Comparison of ENCODE assay signal across 9 mouse cellular contexts in genomic region chr8:50293501-50293900, GRCm38 (mm10).
DNase-seq lines count a peak whose midpoint lies in the region; ATAC-seq and TF ChIP-seq lines count a peak whose summit lies in the region.
"Had no signal": no experiment of that assay in that cellular context is flagged by ENCODE, and none has a peak within 500 bp of the region (broad histone marks: within the 10 kb centered on the region; RNA-seq: fewer than 3 reads in every experiment).

No protein-coding gene starts in this region.

- no peak overlapping the region for H3K4me2 ChIP-seq in embryonic facial prominence, embryonic 12.5 days (replicated peaks)
- no peak overlapping the region for H3K4me2 ChIP-seq in hindbrain, postnatal 0 days (ENCODE audit: low read depth, low read length)
- H3K4me2 ChIP-seq in midbrain, embryonic 15.5 days, result no peak overlapping the region
- H3K4me2 ChIP-seq: embryonic facial prominence, embryonic 13.5 days had no signal

- 3% methylated on average over 4 of the region's 4 CpGs for WGBS in embryonic facial prominence, embryonic 12.5 days
- WGBS in hindbrain, postnatal 0 days, result 3% methylated on average over 4 of the region's 4 CpGs
- 3% methylated on average over 4 of the region's 4 CpGs for WGBS in midbrain, embryonic 15.5 days

- H3K4me3 ChIP-seq in embryonic facial prominence, embryonic 12.5 days, result no peak overlapping the region
- H3K4me3 ChIP-seq in hindbrain, postnatal 0 days (ENCODE audit: low read length), result no peak overlapping the region
- no peak overlapping the region for H3K4me3 ChIP-seq in midbrain, embryonic 15.5 days
- H3K4me3 ChIP-seq: embryonic facial prominence, embryonic 13.5 days had no signal

- peak; percentile 9 for DNase-seq in kidney, adult 11 months
- DNase-seq in kidney, adult 18-20 months, result no peak
- peak; percentile 5 for DNase-seq in adrenal gland, postnatal 25 days
- DNase-seq in hindbrain, postnatal 0 days (ENCODE audit: low spot score), result peak; percentile 97
- peak; percentile 86 for DNase-seq in left cerebral cortex, adult 11 months (ENCODE audit: low spot score)
- DNase-seq in thymus, postnatal 4 days, result peak; percentile 13

- H3K27ac ChIP-seq in embryonic facial prominence, embryonic 12.5 days, result no peak overlapping the region
- no peak overlapping the region for H3K27ac ChIP-seq in hindbrain, postnatal 0 days
- no peak overlapping the region for H3K27ac ChIP-seq in midbrain, embryonic 15.5 days
- H3K27ac ChIP-seq: embryonic facial prominence, embryonic 13.5 days had no signal

- TF ChIP-seq CTCF in hindbrain, postnatal 0 days (IDR thresholded peaks at IDR 0.05; ENCODE audit: low read depth), result peak; percentile 96

- peak; percentile 79 for ATAC-seq in embryonic facial prominence, embryonic 12.5 days (ENCODE audit: insufficient number of reproducible peaks, insufficient read depth, low FRiP score, low TSS enrichment)
- peak; percentile 90 for ATAC-seq in hindbrain, postnatal 0 days
- peak; percentile 85 for ATAC-seq in midbrain, embryonic 15.5 days (replicated peaks)

- H3K4me1 ChIP-seq in embryonic facial prominence, embryonic 12.5 days, result no peaks in the 10 kb centered on the region
- H3K4me1 ChIP-seq in hindbrain, postnatal 0 days (ENCODE audit: insufficient read depth, low read length), result no peaks in the 10 kb centered on the region
- no peaks in the 10 kb centered on the region for H3K4me1 ChIP-seq in midbrain, embryonic 15.5 days
- H3K4me1 ChIP-seq: embryonic facial prominence, embryonic 13.5 days had no signal

- H3K36me3 ChIP-seq in embryonic facial prominence, embryonic 12.5 days, result no peaks in the 10 kb centered on the region
- no peaks in the 10 kb centered on the region for H3K36me3 ChIP-seq in hindbrain, postnatal 0 days (ENCODE audit: insufficient read depth, low read length)
- no peaks in the 10 kb centered on the region for H3K36me3 ChIP-seq in midbrain, embryonic 15.5 days (replicated peaks)
- H3K36me3 ChIP-seq: embryonic facial prominence, embryonic 13.5 days had no signal

- H3K9ac ChIP-seq in embryonic facial prominence, embryonic 12.5 days, result no peak overlapping the region
- no peak overlapping the region for H3K9ac ChIP-seq in hindbrain, postnatal 0 days (replicated peaks; ENCODE audit: low read length)
- no peak overlapping the region for H3K9ac ChIP-seq in midbrain, embryonic 15.5 days
- H3K9ac ChIP-seq: embryonic facial prominence, embryonic 13.5 days had no signal

- H3K27me3 ChIP-seq in embryonic facial prominence, embryonic 12.5 days, result no peaks in the 10 kb centered on the region
- H3K27me3 ChIP-seq in hindbrain, postnatal 0 days (ENCODE audit: insufficient read depth, low read length), result no peaks in the 10 kb centered on the region
- no peaks in the 10 kb centered on the region for H3K27me3 ChIP-seq in midbrain, embryonic 15.5 days (replicated peaks)
- H3K27me3 ChIP-seq: embryonic facial prominence, embryonic 13.5 days had no signal

- H3K9me3 ChIP-seq in embryonic facial prominence, embryonic 12.5 days, result no peaks in the 10 kb centered on the region
- no peaks in the 10 kb centered on the region for H3K9me3 ChIP-seq in hindbrain, postnatal 0 days (ENCODE audit: low read length)
- no peaks in the 10 kb centered on the region for H3K9me3 ChIP-seq in midbrain, embryonic 15.5 days
- H3K9me3 ChIP-seq: embryonic facial prominence, embryonic 13.5 days had no signal
